Mouse (Mus musculus): ENCODE data around the gene Crtc1.
A peak's percentile ranks its signal among the peaks of the same experiment; 100 is the strongest.

Crtc1 gene

GRCm38 (mm10) chr8:70462516-70462813 lies 23.1 kb upstream of the Crtc1 start:
- DNase-seq (ENCODE audit: low spot score), result no peak

- no peak for DNase-seq (ENCODE audit: low spot score)
Measured at GRCm38 (mm10) chr8:70461765-70462515, 22.6 kb upstream of the Crtc1 start.

GRCm38 (mm10) chr8:70460606-70461005 lies 21.2 kb upstream of the Crtc1 start:
- no peak for DNase-seq (ENCODE audit: low spot score)

- no peak for DNase-seq (ENCODE audit: low spot score)
Measured at GRCm38 (mm10) chr8:70460199-70460598, 20.8 kb upstream of the Crtc1 start.

- no peak for DNase-seq (ENCODE audit: low spot score)
Measured at GRCm38 (mm10) chr8:70459636-70460035, 20.3 kb upstream of the Crtc1 start.

- DNase-seq (ENCODE audit: low spot score), result no peak
Measured at GRCm38 (mm10) chr8:70458462-70458861, 19.1 kb upstream of the Crtc1 start.

- no peak for DNase-seq (ENCODE audit: low spot score)
Measured at GRCm38 (mm10) chr8:70457882-70458281, 18.5 kb upstream of the Crtc1 start.

GRCm38 (mm10) chr8:70456996-70457395 lies 17.6 kb upstream of the Crtc1 start:
- no peak for DNase-seq (ENCODE audit: low spot score)

- DNase-seq (ENCODE audit: low spot score), result no peak
Measured at GRCm38 (mm10) chr8:70453852-70454251, 14.5 kb upstream of the Crtc1 start.

- no peak for DNase-seq (ENCODE audit: low spot score)
Measured at GRCm38 (mm10) chr8:70452196-70452966, 13.0 kb upstream of the Crtc1 start.

GRCm38 (mm10) chr8:70447639-70448420 lies 8.5 kb upstream of the Crtc1 start:
- peak; percentile 55 for DNase-seq (ENCODE audit: low spot score)

GRCm38 (mm10) chr8:70445988-70446387 lies 6.6 kb upstream of the Crtc1 start:
- no peak for DNase-seq (ENCODE audit: low spot score)

GRCm38 (mm10) chr8:70443326-70443725 lies 3.9 kb upstream of the Crtc1 start:
- DNase-seq (ENCODE audit: low spot score), result no peak

GRCm38 (mm10) chr8:70441565-70441964 lies 2.2 kb upstream of the Crtc1 start:
- DNase-seq (ENCODE audit: low spot score), result no peak

GRCm38 (mm10) chr8:70440246-70440645 lies 867 bp upstream of the Crtc1 start:
- DNase-seq (ENCODE audit: low spot score), result no peak

GRCm38 (mm10) chr8:70439848-70440179 lies 435 bp upstream of the Crtc1 start:
- DNase-seq (ENCODE audit: low spot score), result no peak

GRCm38 (mm10) chr8:70438423-70438822 lies 956 bp downstream of the Crtc1 start:
- DNase-seq (ENCODE audit: low spot score), result no peak

GRCm38 (mm10) chr8:70435156-70435555 lies 4.2 kb downstream of the Crtc1 start:
- no peak for DNase-seq (ENCODE audit: low spot score)

GRCm38 (mm10) chr8:70432991-70433536 lies 6.3 kb downstream of the Crtc1 start:
- no peak for DNase-seq (ENCODE audit: low spot score)

- DNase-seq (ENCODE audit: low spot score), result no peak
Measured at GRCm38 (mm10) chr8:70431213-70431612, 8.2 kb downstream of the Crtc1 start.

GRCm38 (mm10) chr8:70426300-70426907 lies 13.0 kb downstream of the Crtc1 start:
- no peak for DNase-seq (ENCODE audit: low spot score)

- DNase-seq (ENCODE audit: low spot score), result no peak
Measured at GRCm38 (mm10) chr8:70422722-70423121, 16.7 kb downstream of the Crtc1 start.

All from testis, postnatal 10 days (tissue).